ENCODE assay signal across 1 mouse cellular context in genomic region chr7:127773664-127774384, GRCm38 (mm10).
A peak's percentile ranks its signal among the peaks of the same experiment; 100 is the strongest.
TF ChIP-seq lines count a peak whose summit lies in the region.

No protein-coding gene starts in this region.

TF ChIP-seq in CH12.LX, 34 proteins besides CTCF, POLR2A, EP300 and RAD21 (continued from another document):
- TF ChIP-seq JUND (conservative IDR thresholded peaks at IDR 0.05; ENCODE audit: low read depth, low read length) (no peak), HCFC1 (IDR thresholded peaks at IDR 0.05; ENCODE audit: low read depth, low read length) (peak; percentile 25; the same call in 1 of the 2 replicates), CHD1 (IDR thresholded peaks at IDR 0.05; ENCODE audit: low read depth, low read length) (no peak), MAZ (IDR thresholded peaks at IDR 0.05; ENCODE audit: low read depth, low read length) (no peak), JUN (IDR thresholded peaks at IDR 0.05; ENCODE audit: insufficient read depth, low read depth, low read length) (no peak), POLR2AphosphoS2 (IDR thresholded peaks at IDR 0.05; ENCODE audit: low read depth, low read length) (no peak), SMC3 (IDR thresholded peaks at IDR 0.05; ENCODE audit: low read depth, low read length) (peak; percentile 68), MXI1 (IDR thresholded peaks at IDR 0.05; ENCODE audit: low read depth, low read length) (no peak), CHD2 (IDR thresholded peaks at IDR 0.05; ENCODE audit: low read length) (no peak), TCF12 (IDR thresholded peaks at IDR 0.05; ENCODE audit: low read depth, low read length) (peak; percentile 6; the same call in 1 of the 2 replicates), ZC3H11A (IDR thresholded peaks at IDR 0.05; ENCODE audit: low read depth, low read length) (0 out of 2 replicates have a peak, but pooled peaks have one; percentile 2), MAFK (IDR thresholded peaks at IDR 0.05; ENCODE audit: insufficient replicate concordance, low read length) (no peak), NELFE (IDR thresholded peaks at IDR 0.05; ENCODE audit: low read depth, low read length) (0 out of 2 replicates have a peak, but pooled peaks have one; percentile 43), IRF4 (IDR thresholded peaks at IDR 0.05; ENCODE audit: low read depth, low read length) (no peak), MAX (IDR thresholded peaks at IDR 0.05; ENCODE audit: low read length) (peak; percentile 36; the same call in 1 of the 2 replicates), MYC (IDR thresholded peaks at IDR 0.05; ENCODE audit: low read depth, low read length) (no peak), TBP (conservative IDR thresholded peaks at IDR 0.05; ENCODE audit: low read depth, low read length) (no peak)
